Mouse (Mus musculus) kidney, postnatal 10 days (tissue): ENCODE data around the gene H2afz.
"Not testable (repeated sequence)": the region's sequence is repeated elsewhere in the genome, so short reads cannot be mapped to it uniquely, and the experiment has no call there.

Experiments used
- DNase-seq: peaks from one replicate; pipeline ENCODE4 v3.0.0; 2021; ENCODE audit warnings: mixed read lengths

H2afz gene

GRCm38 (mm10) chr3:137864124-137864987 is at the start of gene H2afz:
Gene H2afz (plus strand): TSS chr3:137864487.
- peak; percentile 99 for DNase-seq

- peak; percentile 44 for DNase-seq
These were observed 45.6 kb upstream of the H2afz start for GRCm38 (mm10) chr3:137818713-137819112.

GRCm38 (mm10) chr3:137820688-137821467 is 43.4 kb upstream of the H2afz start:
- no peak for DNase-seq

GRCm38 (mm10) chr3:137823317-137823716 is 41.0 kb upstream of the H2afz start:
- no peak for DNase-seq

- DNase-seq = peak; percentile 27
These were observed 36.6 kb upstream of the H2afz start for GRCm38 (mm10) chr3:137827678-137828077.

- no peak for DNase-seq
These were observed 33.1 kb upstream of the H2afz start for GRCm38 (mm10) chr3:137831156-137831555.

- DNase-seq = no peak
These were observed 31.2 kb upstream of the H2afz start for GRCm38 (mm10) chr3:137833128-137833527.

GRCm38 (mm10) chr3:137833698-137834097 is 30.6 kb upstream of the H2afz start:
- no peak for DNase-seq

GRCm38 (mm10) chr3:137836543-137836942 is 27.7 kb upstream of the H2afz start:
- no peak for DNase-seq

GRCm38 (mm10) chr3:137838160-137838559 is 26.1 kb upstream of the H2afz start:
- DNase-seq = no peak

- no peak for DNase-seq
These were observed 21.3 kb upstream of the H2afz start for GRCm38 (mm10) chr3:137842944-137843343.

- no peak for DNase-seq
These were observed 20.0 kb upstream of the H2afz start for GRCm38 (mm10) chr3:137844263-137844662.

GRCm38 (mm10) chr3:137846552-137846951 is 17.7 kb upstream of the H2afz start:
- DNase-seq = no peak

GRCm38 (mm10) chr3:137848354-137848753 is 15.9 kb upstream of the H2afz start:
- no peak for DNase-seq

GRCm38 (mm10) chr3:137849697-137850096 is 14.6 kb upstream of the H2afz start:
- no peak for DNase-seq

- DNase-seq = no peak
These were observed 13.1 kb upstream of the H2afz start for GRCm38 (mm10) chr3:137851196-137851595.

- DNase-seq = not testable (repeated sequence)
These were observed 11.3 kb upstream of the H2afz start for GRCm38 (mm10) chr3:137853011-137853410.

- no peak for DNase-seq
These were observed 9.0 kb upstream of the H2afz start for GRCm38 (mm10) chr3:137855328-137855727.

GRCm38 (mm10) chr3:137856061-137856460 is 8.2 kb upstream of the H2afz start:
- peak; percentile 69 for DNase-seq

- peak; percentile 46 for DNase-seq
These were observed 3.7 kb upstream of the H2afz start for GRCm38 (mm10) chr3:137860394-137861170.

GRCm38 (mm10) chr3:137861436-137861835 is 2.9 kb upstream of the H2afz start:
- DNase-seq = no peak

- DNase-seq = no peak
These were observed 1.7 kb upstream of the H2afz start for GRCm38 (mm10) chr3:137862600-137862999.
